Mouse (Mus musculus) cerebellum, adult 2 months (tissue): Measurements from ENCODE around the gene Vmn1r127.
"Not testable (repeated sequence)": the region's sequence is repeated elsewhere in the genome, so short reads cannot be mapped to it uniquely, and the experiment has no call there.

Source experiments
- CTCF ChIP-seq: fragments of 200-500 bp; IDR thresholded peaks from 2 replicates; pipeline ENCODE4 v1.5.1; 2011; ENCODE audit warnings: low read depth, mild to moderate bottlenecking, control low read depth, low read length, moderate library complexity, borderline replicate concordance; ENCODE audit not compliant: insufficient read depth
- POLR2A ChIP-seq: fragments of 200-500 bp; IDR thresholded peaks from 2 replicates; pipeline ENCODE4 v1.6.1; 2011; ENCODE audit warnings: low read length, control low read depth, borderline replicate concordance; ENCODE audit not compliant: insufficient read depth

- TF ChIP-seq POLR2A, CTCF: not testable (repeated sequence)
These were observed 18.3 kb downstream of the Vmn1r127 start, which contains the start of gene Vmn1r126 for GRCm38 (mm10) chr7:21301367-21301766.
